Mouse (Mus musculus) T-cell, adult 2 months (primary cell): ENCODE results near the gene Tmed6.
"Not testable (repeated sequence)": the region's sequence is repeated elsewhere in the genome, so short reads cannot be mapped to it uniquely, and the experiment has no call there.

Source experiments
- DNase-seq: peaks from one replicate; pipeline ENCODE4 v3.0.0; 2022; ENCODE audit warnings: low spot score

The Tmed6 gene

GRCm38 (mm10) chr8:107065511-107066496 is at the start of gene Tmed6:
Gene Tmed6 (minus strand): TSS chr8:107065644.
- peak; percentile 15 for DNase-seq

- no peak for DNase-seq
These were observed 49.5 kb upstream of the Tmed6 start for GRCm38 (mm10) chr8:107115008-107115320.

- no peak for DNase-seq
These were observed 48.9 kb upstream of the Tmed6 start for GRCm38 (mm10) chr8:107114150-107115007.

GRCm38 (mm10) chr8:107113209-107113608 is 47.8 kb upstream of the Tmed6 start:
- no peak for DNase-seq

GRCm38 (mm10) chr8:107111340-107112105 is 46.1 kb upstream of the Tmed6 start:
- no peak for DNase-seq

- no peak for DNase-seq
These were observed 45.3 kb upstream of the Tmed6 start for GRCm38 (mm10) chr8:107110629-107111330.

GRCm38 (mm10) chr8:107109816-107110435 is 44.5 kb upstream of the Tmed6 start:
- DNase-seq, result no peak

GRCm38 (mm10) chr8:107108978-107109720 is 43.7 kb upstream of the Tmed6 start:
- no peak for DNase-seq

GRCm38 (mm10) chr8:107108089-107108488 is 42.6 kb upstream of the Tmed6 start:
- not testable (repeated sequence) for DNase-seq

GRCm38 (mm10) chr8:107104547-107104946 is 39.1 kb upstream of the Tmed6 start:
- peak; percentile 55 for DNase-seq

GRCm38 (mm10) chr8:107100635-107101034 is 35.2 kb upstream of the Tmed6 start:
- no peak for DNase-seq

GRCm38 (mm10) chr8:107096366-107097036 is 31.1 kb upstream of the Tmed6 start, which contains the start of gene Terf2:
Gene Terf2 (minus strand): TSS chr8:107096547.
- DNase-seq, result peak; percentile 95

GRCm38 (mm10) chr8:107095717-107096365 is 30.4 kb upstream of the Tmed6 start:
- peak; percentile 65 for DNase-seq

GRCm38 (mm10) chr8:107090531-107090930 is 25.1 kb upstream of the Tmed6 start:
- DNase-seq, result no peak

GRCm38 (mm10) chr8:107088526-107089063 is 23.2 kb upstream of the Tmed6 start:
- DNase-seq, result no peak

- DNase-seq, result no peak
These were observed 20.6 kb upstream of the Tmed6 start for GRCm38 (mm10) chr8:107086018-107086417.

- DNase-seq, result peak; percentile 18
These were observed 19.9 kb upstream of the Tmed6 start for GRCm38 (mm10) chr8:107085358-107085757.

- no peak for DNase-seq
These were observed 10.9 kb upstream of the Tmed6 start for GRCm38 (mm10) chr8:107076239-107076888.
